Mouse (Mus musculus) liver, embryonic 13.5 days (tissue): Measurements from ENCODE around the gene Faap20. TPM values are rescaled to one million over a fixed set of nuclear protein-coding genes. Genes with fewer than 3 reads are reported as not detected.
A peak's percentile ranks its signal among the peaks of the same experiment; 100 is the strongest.

Experiments
- ATAC-seq: fragments of 200-750 bp; cut with Nextera tagmentation; 2 replicates; pipeline ENCODE4 v1.8.0; 2017; ENCODE audit warnings: low read depth, mild to moderate bottlenecking, moderate number of reproducible peaks, moderate library complexity
- DNase-seq: peaks from one replicate; pipeline ENCODE4 v3.0.0; 2022
- H3K27ac ChIP-seq: fragments of 300-500 bp; sonication (generic); 2 replicates; pipeline ENCODE4 v1.5.1; 2015; ENCODE audit warnings: moderate library complexity, mild to moderate bottlenecking, inconsistent platforms
- H3K27me3 ChIP-seq: fragments of 300-500 bp; sonication (generic); 2 replicates; pipeline ENCODE4 v1.6.1; 2015; ENCODE audit warnings: mild to moderate bottlenecking, inconsistent platforms
- H3K36me3 ChIP-seq: fragments of 300-500 bp; sonication (generic); 2 replicates; pipeline ENCODE4 v1.6.1; 2015; ENCODE audit warnings: mild to moderate bottlenecking, inconsistent platforms
- H3K4me1 ChIP-seq: fragments of 300-500 bp; sonication (generic); replicated peaks from 2 replicates; pipeline ENCODE4 v1.6.1; 2015; ENCODE audit warnings: inconsistent platforms
- H3K4me2 ChIP-seq: fragments of 300-500 bp; sonication (generic); 2 replicates; pipeline ENCODE4 v1.6.1; 2015; ENCODE audit warnings: inconsistent platforms, mild to moderate bottlenecking, moderate library complexity
- H3K4me3 ChIP-seq: fragments of 300-500 bp; sonication (generic); replicated peaks from 2 replicates; pipeline ENCODE4 v1.5.1; 2015; ENCODE audit warnings: mild to moderate bottlenecking, inconsistent platforms
- H3K9ac ChIP-seq: fragments of 300-500 bp; sonication (generic); 2 replicates; pipeline ENCODE4 v1.6.1; 2015; ENCODE audit warnings: mild to moderate bottlenecking, inconsistent platforms
- H3K9me3 ChIP-seq: fragments of 300-500 bp; sonication (generic); replicated peaks from 2 replicates; pipeline ENCODE4 v1.6.1; 2016; ENCODE audit warnings: inconsistent platforms
- WGBS: fragments of 180-500 bp; shearing (Covaris S2); methylation state at CpG from one replicate; pipeline ENCODE4 v1.1.7; 2015; ENCODE audit not compliant: insufficient replicate concordance; 5-methylcytosine and 5-hydroxymethylcytosine counted together
- polyA plus RNA-seq: library from polyadenylated mRNA; unstranded; fragments of >200 nt; fragmentation: Nextera tagmentation; extraction: Ambion mirVana; gene quantifications from 2 replicates; pipeline ENCODE4 v1.2.1, GENCODE M21; 2015

Gene Faap20
- polyA plus RNA-seq, 1 experiment from 2014 or later = 23.4 TPM

- Histone ChIP-seq H3K27me3 (peaks cover 53% of the 10 kb centered on the region), H3K4me3 (peak overlapping the region; percentile 72), H3K36me3 (no peaks in the 10 kb centered on the region), H3K9ac (peak overlapping the region; percentile 79), H3K4me2 (peak overlapping the region; percentile 89), H3K9me3 (no peaks in the 10 kb centered on the region), H3K27ac (no peak overlapping the region), H3K4me1 (peaks cover 65% of the 10 kb centered on the region)
- DNase-seq (peak; percentile 26), ATAC-seq (no peak)
- under 1% methylated on average over 93 of the region's 93 CpGs for WGBS
These were observed 27.7 kb upstream of the Faap20 start for GRCm38 (mm10) chr4:155221599-155222551.

- peak within 1 kb of the TSS; percentile 85 for H3K27ac ChIP-seq
- H3K27me3 ChIP-seq = peaks cover 58% of the 10 kb centered on the region
- H3K4me2 ChIP-seq = peak within 1 kb of the TSS; percentile 89
- peak within 1 kb of the TSS; percentile 83 for H3K9ac ChIP-seq
- no peak for ATAC-seq
- peak within 1 kb of the TSS; percentile 72 for H3K4me3 ChIP-seq
- 2% methylated on average over 10 of the region's 63 CpGs for WGBS
- H3K4me1 ChIP-seq = peaks cover 59% of the 10 kb centered on the region
- no peaks in the 10 kb centered on the region for H3K36me3 ChIP-seq
- DNase-seq = no peak
- H3K9me3 ChIP-seq = no peaks in the 10 kb centered on the region
These were observed 27.1 kb upstream of the Faap20 start, which contains the start of gene Ski for GRCm38 (mm10) chr4:155222552-155222840. TSS of gene Ski (minus strand) at chr4:155222592.

DNA sequence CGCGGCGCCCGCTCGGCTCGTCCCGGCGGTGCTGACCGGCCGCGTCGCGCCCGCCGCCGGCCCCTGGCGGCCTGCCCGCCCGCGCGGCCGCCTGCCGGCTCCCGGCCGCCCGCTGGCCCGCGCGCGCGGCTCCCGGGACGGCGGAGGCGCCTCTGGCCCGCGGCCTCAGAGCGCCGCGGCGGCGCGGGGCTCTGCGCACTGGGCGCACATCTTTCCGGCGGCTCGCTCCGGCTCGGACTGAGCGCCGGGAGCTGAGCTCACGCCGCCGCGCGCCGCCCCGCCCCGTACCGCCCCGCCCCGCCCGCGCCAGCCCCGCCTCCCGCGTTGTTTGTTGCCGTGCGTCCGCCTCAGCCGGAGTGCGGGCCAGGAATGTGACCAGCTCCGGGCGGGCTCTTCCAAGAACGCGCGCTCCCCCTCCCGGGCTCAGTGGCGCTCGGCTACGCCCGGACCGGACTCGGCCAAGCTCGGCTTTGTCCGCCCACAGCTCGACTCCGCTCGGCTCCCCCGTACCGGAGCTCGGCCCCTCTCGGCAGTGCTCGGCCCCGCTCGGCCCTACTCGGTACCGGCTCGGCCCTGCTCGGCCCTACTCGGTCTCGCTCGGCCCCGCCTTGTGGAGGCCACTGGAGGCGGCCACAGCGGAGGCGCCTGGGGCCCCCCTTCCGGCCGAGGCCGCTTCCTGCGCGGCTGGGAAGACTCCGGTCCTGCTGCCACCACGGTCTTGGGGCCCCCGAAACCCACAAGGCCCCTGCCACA is 26.6 kb upstream of the Faap20 start:
- DNase-seq = peak; percentile 96
- Histone ChIP-seq H3K9ac (peak overlapping the region; percentile 83), H3K36me3 (no peaks in the 10 kb centered on the region), H3K9me3 (no peaks in the 10 kb centered on the region), H3K27ac (peak overlapping the region; percentile 85), H3K4me2 (peak overlapping the region; percentile 89), H3K4me3 (peak overlapping the region; percentile 72), H3K4me1 (peaks cover 54% of the 10 kb centered on the region), H3K27me3 (peaks cover 58% of the 10 kb centered on the region)
- peak; percentile 94 for ATAC-seq
- WGBS = 0% methylated on average over 39 of the region's 116 CpGs

- Histone ChIP-seq H3K4me2 (peak overlapping the region; percentile 89), H3K27ac (peak overlapping the region; percentile 85), H3K9ac (peak overlapping the region; percentile 83), H3K4me3 (peak overlapping the region; percentile 72), H3K4me1 (peaks cover 46% of the 10 kb centered on the region), H3K27me3 (peaks cover 58% of the 10 kb centered on the region), H3K36me3 (no peaks in the 10 kb centered on the region), H3K9me3 (no peaks in the 10 kb centered on the region)
- WGBS = 26% methylated on average over 20 of the region's 20 CpGs
- ATAC-seq = no peak
- DNase-seq = no peak
These were observed 25.7 kb upstream of the Faap20 start for GRCm38 (mm10) chr4:155223594-155224528.

- Histone ChIP-seq H3K4me2 (no peak overlapping the region), H3K36me3 (no peaks in the 10 kb centered on the region), H3K4me1 (peaks cover 25% of the 10 kb centered on the region), H3K27me3 (peaks cover 39% of the 10 kb centered on the region), H3K27ac (no peak overlapping the region), H3K9ac (no peak overlapping the region), H3K9me3 (no peaks in the 10 kb centered on the region), H3K4me3 (no peak overlapping the region)
- WGBS = 71% methylated on average over 5 of the region's 5 CpGs
- ATAC-seq = no peak
- DNase-seq = no peak
These were observed 23.7 kb upstream of the Faap20 start for GRCm38 (mm10) chr4:155225918-155226317.

- H3K4me2 ChIP-seq = no peak overlapping the region
- peaks cover 10% of the 10 kb centered on the region for H3K4me1 ChIP-seq
- H3K27ac ChIP-seq = no peak overlapping the region
- no peak overlapping the region for H3K9ac ChIP-seq
- no peaks in the 10 kb centered on the region for H3K36me3 ChIP-seq
- peaks cover 22% of the 10 kb centered on the region for H3K27me3 ChIP-seq
- ATAC-seq = no peak
- H3K4me3 ChIP-seq = no peak overlapping the region
- 63% methylated on average over 4 of the region's 4 CpGs for WGBS
- DNase-seq = no peak
- H3K9me3 ChIP-seq = no peaks in the 10 kb centered on the region
These were observed 21.6 kb upstream of the Faap20 start for GRCm38 (mm10) chr4:155227986-155228385.

- no peaks in the 10 kb centered on the region for H3K36me3 ChIP-seq
- H3K4me2 ChIP-seq = no peak overlapping the region
- peaks cover 22% of the 10 kb centered on the region for H3K27me3 ChIP-seq
- H3K4me3 ChIP-seq = no peak overlapping the region
- peaks cover 8% of the 10 kb centered on the region for H3K4me1 ChIP-seq
- no peak overlapping the region for H3K9ac ChIP-seq
- H3K9me3 ChIP-seq = no peaks in the 10 kb centered on the region
- no peak for DNase-seq
- no peak overlapping the region for H3K27ac ChIP-seq
- 62% methylated on average over 5 of the region's 5 CpGs for WGBS
- ATAC-seq = no peak
These were observed 21.1 kb upstream of the Faap20 start for GRCm38 (mm10) chr4:155228461-155228860.

DNA sequence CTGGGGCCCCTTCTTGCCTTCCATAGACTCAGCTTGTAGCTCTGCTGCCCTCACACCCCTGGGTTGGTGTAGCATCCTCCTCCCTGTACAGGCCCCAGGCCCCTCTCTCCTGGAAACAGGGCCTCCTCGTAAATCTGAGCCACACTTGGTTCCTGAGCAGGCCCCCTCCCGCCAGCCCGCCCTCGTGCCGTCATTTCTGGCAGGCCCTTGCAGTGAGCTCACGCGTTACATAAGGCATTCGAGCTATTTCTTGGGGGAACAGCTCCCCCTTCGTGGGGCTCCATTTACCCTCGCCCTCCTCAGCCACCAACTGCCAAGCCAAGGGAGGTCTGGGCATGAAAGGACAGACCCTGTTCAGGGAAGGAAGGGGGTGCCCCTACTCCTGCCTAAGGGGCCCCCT is 15.7 kb upstream of the Faap20 start:
- Histone ChIP-seq H3K4me1 (peaks cover 41% of the 10 kb centered on the region), H3K4me2 (no peak overlapping the region), H3K27ac (peak overlapping the region; percentile 87), H3K27me3 (no peaks in the 10 kb centered on the region), H3K9ac (no peak overlapping the region), H3K36me3 (no peaks in the 10 kb centered on the region), H3K4me3 (no peak overlapping the region), H3K9me3 (no peaks in the 10 kb centered on the region)
- 27% methylated on average over 10 of the region's 10 CpGs for WGBS
- ATAC-seq = peak; percentile 19; the same call in 1 of the 2 replicates
- DNase-seq = no peak

DNA sequence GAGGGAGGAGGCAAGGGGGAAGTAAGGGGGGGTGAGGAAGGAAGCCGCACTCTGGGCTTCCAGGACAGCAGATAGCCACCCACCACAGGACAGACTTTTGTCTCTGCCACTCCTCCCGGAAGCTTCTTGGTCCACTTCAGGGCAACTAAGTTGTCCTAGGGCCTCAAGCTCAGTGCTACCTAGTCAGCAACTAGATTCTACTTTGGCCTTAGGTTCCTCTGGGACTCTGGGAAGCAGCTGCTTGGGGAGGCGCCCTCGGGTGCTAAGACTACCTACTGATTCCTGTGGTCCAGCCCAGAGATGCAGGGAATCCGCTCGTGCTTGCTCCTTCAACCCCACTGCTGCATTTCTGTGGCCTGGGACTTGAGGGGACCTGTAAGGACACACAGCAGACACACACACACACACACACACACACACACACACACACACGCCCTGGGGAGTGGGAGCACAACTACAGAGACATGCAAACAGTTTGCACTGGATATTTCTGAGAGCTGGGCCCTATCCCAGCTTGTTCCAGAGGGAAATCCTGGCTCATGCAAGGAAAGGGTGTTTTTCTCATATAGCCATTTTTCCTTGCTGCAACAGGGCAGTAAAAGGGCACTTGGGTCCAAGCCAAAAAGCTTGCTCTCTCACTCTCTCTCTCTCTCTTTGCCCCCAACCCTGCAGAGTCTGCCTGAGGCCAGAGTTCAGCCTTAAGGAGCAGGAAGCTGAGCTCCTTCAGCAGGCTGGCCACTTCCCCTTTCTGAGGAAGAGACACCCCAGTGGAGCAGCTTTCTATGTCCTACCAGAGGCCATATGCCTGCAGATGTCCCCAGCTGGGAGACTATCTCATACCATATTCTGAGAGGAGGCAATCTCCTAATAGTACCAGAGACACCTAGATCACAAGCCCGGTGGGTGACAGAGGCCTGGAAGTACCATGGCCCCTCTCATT is 15.0 kb upstream of the Faap20 start:
- no peaks in the 10 kb centered on the region for H3K9me3 ChIP-seq
- H3K36me3 ChIP-seq = no peaks in the 10 kb centered on the region
- H3K27me3 ChIP-seq = no peaks in the 10 kb centered on the region
- 0 out of 2 replicates have a peak overlapping the region, but pooled peaks have one; percentile 23 for H3K9ac ChIP-seq
- peaks cover 41% of the 10 kb centered on the region for H3K4me1 ChIP-seq
- no peak overlapping the region for H3K4me3 ChIP-seq
- 32% methylated on average over 8 of the region's 8 CpGs for WGBS
- H3K27ac ChIP-seq = peak overlapping the region; percentile 87
- DNase-seq (no peak), ATAC-seq (peak; percentile 30)
- H3K4me2 ChIP-seq = peak overlapping the region; percentile 35
